Mouse (Mus musculus) cerebellum, adult 2 months (tissue): ENCODE results near the gene Fam120a. TPM values are rescaled to one million over a fixed set of nuclear protein-coding genes. Genes with fewer than 3 reads are reported as not detected.

Experiments
- DNase-seq, 2 experiments: peaks; one replicate each; pipeline ENCODE4 v3.0.0; 2021
- H3K27ac ChIP-seq: fragments of 200-500 bp; 2 replicates; pipeline ENCODE4 v1.5.1; 2012; ENCODE audit warnings: low read length, control low read depth, inconsistent platforms; ENCODE audit not compliant: insufficient read depth
- H3K27me3 ChIP-seq: fragments of 200-500 bp; 2 replicates; pipeline ENCODE4 v1.6.1; 2012; ENCODE audit warnings: inconsistent platforms, mild to moderate bottlenecking, low read length, moderate library complexity; ENCODE audit not compliant: control insufficient read depth, insufficient read depth
- H3K4me1 ChIP-seq: fragments of 200-500 bp; 2 replicates; pipeline ENCODE4 v1.6.1; 2011; ENCODE audit warnings: low read length; ENCODE audit not compliant: control insufficient read depth, insufficient read depth
- H3K4me3 ChIP-seq: fragments of 200-500 bp; replicated peaks from 2 replicates; pipeline ENCODE3; 2011; ENCODE audit warnings: mild to moderate bottlenecking, low read depth, low read length, control low read depth; ENCODE audit not compliant: insufficient read depth
- CTCF ChIP-seq: fragments of 200-500 bp; IDR thresholded peaks from 2 replicates; pipeline ENCODE4 v1.5.1; 2011; ENCODE audit warnings: low read depth, mild to moderate bottlenecking, control low read depth, low read length, moderate library complexity, borderline replicate concordance; ENCODE audit not compliant: insufficient read depth
- POLR2A ChIP-seq: fragments of 200-500 bp; IDR thresholded peaks from 2 replicates; pipeline ENCODE4 v1.6.1; 2011; ENCODE audit warnings: low read length, control low read depth, borderline replicate concordance; ENCODE audit not compliant: insufficient read depth
- WGBS: fragments of 180-500 bp; shearing (Covaris S2); methylation state at CpG from one replicate; pipeline ENCODE4 v1.1.7; 2018; 5-methylcytosine and 5-hydroxymethylcytosine counted together
- polyA plus RNA-seq: library from polyadenylated mRNA; depleted of rRNA; stranded (reverse); fragments of >200 nt; gene quantifications from 2 replicates; pipeline ENCODE4 v1.2.3, GENCODE M21; 2012

Fam120a gene
- polyA plus RNA-seq, 1 experiment: 64.4 TPM

- peak overlapping the region; percentile 65 for H3K4me3 ChIP-seq
- no peaks in the 10 kb centered on the region for H3K27me3 ChIP-seq
- TF ChIP-seq POLR2A (no peak), CTCF (no peak)
- H3K27ac ChIP-seq: peak overlapping the region; percentile 17
- WGBS: 5% methylated on average over 5 of the region's 5 CpGs
- DNase-seq: no peak
- H3K4me1 ChIP-seq: peaks cover 46% of the 10 kb centered on the region
These were observed 98.2 kb downstream of the Fam120a start for GRCm38 (mm10) chr13:48869600-48869949.

- 7% methylated on average over 5 of the region's 5 CpGs for WGBS
- TF ChIP-seq CTCF (no peak), POLR2A (no peak)
- peak overlapping the region; percentile 17; the same call in 1 of the 2 replicates for H3K27ac ChIP-seq
These were observed 98.7 kb downstream of the Fam120a start for GRCm38 (mm10) chr13:48869088-48869487.

GRCm38 (mm10) chr13:48864673-48865356 lies 103.0 kb downstream of the Fam120a start:
- H3K27ac ChIP-seq: peak overlapping the region; percentile 41

More at GRCm38 (mm10) chr13:48869088-48869487, 98.7 kb downstream of the Fam120a start:
- Histone ChIP-seq H3K4me3 (peak overlapping the region; percentile 65), H3K4me1 (peaks cover 48% of the 10 kb centered on the region), H3K27me3 (no peaks in the 10 kb centered on the region)
- peak; percentile 53 for DNase-seq

GRCm38 (mm10) chr13:48863556-48863955 lies 104.3 kb downstream of the Fam120a start:
- H3K4me1 ChIP-seq: peaks cover 42% of the 10 kb centered on the region
- no peak for DNase-seq
- H3K27ac ChIP-seq: no peak overlapping the region
- H3K4me3 ChIP-seq: no peak overlapping the region
- no peaks in the 10 kb centered on the region for H3K27me3 ChIP-seq
- TF ChIP-seq CTCF (no peak), POLR2A (no peak)
- 85% methylated on average over 9 of the region's 9 CpGs for WGBS

More at GRCm38 (mm10) chr13:48864673-48865356, 103.0 kb downstream of the Fam120a start:
- Histone ChIP-seq H3K4me3 (no peak overlapping the region), H3K27me3 (no peaks in the 10 kb centered on the region), H3K4me1 (peaks cover 35% of the 10 kb centered on the region)
- peak; percentile 66 to 79 for DNase-seq
- WGBS: 27% methylated on average over 12 of the region's 12 CpGs
- TF ChIP-seq POLR2A: no peak
- TF ChIP-seq CTCF: no peak

- 90% methylated on average over 1 of the region's 1 CpGs for WGBS
- Histone ChIP-seq H3K27me3 (no peaks in the 10 kb centered on the region), H3K4me3 (no peak overlapping the region), H3K27ac (no peak overlapping the region), H3K4me1 (peaks cover 46% of the 10 kb centered on the region)
- DNase-seq: no peak
- no peak for TF ChIP-seq POLR2A
- no peak for TF ChIP-seq CTCF
These were observed 105.9 kb downstream of the Fam120a start for GRCm38 (mm10) chr13:48861913-48862312.

- peaks cover 32% of the 10 kb centered on the region for H3K4me1 ChIP-seq
- H3K27ac ChIP-seq: no peak overlapping the region
- TF ChIP-seq POLR2A: no peak
- no peak overlapping the region for H3K4me3 ChIP-seq
- no peak for DNase-seq
- WGBS: 57% methylated on average over 4 of the region's 4 CpGs
- no peaks in the 10 kb centered on the region for H3K27me3 ChIP-seq
These were observed 109.0 kb downstream of the Fam120a start for GRCm38 (mm10) chr13:48858779-48859178.

GRCm38 (mm10) chr13:48858054-48858453 lies 109.8 kb downstream of the Fam120a start:
- no peak overlapping the region for H3K27ac ChIP-seq
- 27% methylated on average over 6 of the region's 6 CpGs for WGBS
- H3K4me1 ChIP-seq: peaks cover 32% of the 10 kb centered on the region
- DNase-seq: no peak
- no peak for TF ChIP-seq CTCF
- TF ChIP-seq POLR2A: no peak
- no peak overlapping the region for H3K4me3 ChIP-seq
- H3K27me3 ChIP-seq: no peaks in the 10 kb centered on the region

GRCm38 (mm10) chr13:48857246-48857932 lies 110.4 kb downstream of the Fam120a start:
- no peak overlapping the region for H3K27ac ChIP-seq
- peaks cover 32% of the 10 kb centered on the region for H3K4me1 ChIP-seq
- 55% methylated on average over 7 of the region's 7 CpGs for WGBS
- no peak overlapping the region for H3K4me3 ChIP-seq
- TF ChIP-seq CTCF: no peak
- TF ChIP-seq POLR2A: no peak
- DNase-seq: no peak
- H3K27me3 ChIP-seq: no peaks in the 10 kb centered on the region
